10 mouse cellular contexts compared by ENCODE assay signal in genomic region chr1:152287566-152288490, GRCm38 (mm10).
DNase-seq lines count a peak whose midpoint lies in the region; ATAC-seq lines count a peak whose summit lies in the region.
"Had no signal": no experiment of that assay in that cellular context is flagged by ENCODE, and none has a peak within 500 bp of the region (broad histone marks: within the 10 kb centered on the region; RNA-seq: fewer than 3 reads in every experiment).

No protein-coding gene starts in this region.

- no peak overlapping the region for H3K9ac ChIP-seq in neural tube, embryonic 13.5 days
- H3K9ac ChIP-seq: limb, embryonic 15.5 days had no signal

- no peak overlapping the region for H3K4me2 ChIP-seq in neural tube, embryonic 13.5 days
- H3K4me2 ChIP-seq: limb, embryonic 15.5 days had no signal

- H3K9me3 ChIP-seq in neural tube, embryonic 13.5 days = no peaks in the 10 kb centered on the region
- H3K9me3 ChIP-seq: limb, embryonic 15.5 days had no signal

- 66% methylated on average over 15 of the region's 15 CpGs for WGBS in neural tube, embryonic 13.5 days

- H3K27me3 ChIP-seq in neural tube, embryonic 13.5 days = no peaks in the 10 kb centered on the region
- H3K27me3 ChIP-seq: limb, embryonic 15.5 days had no signal

- H3K4me3 ChIP-seq in neural tube, embryonic 13.5 days = no peak overlapping the region
- H3K4me3 ChIP-seq: limb, embryonic 15.5 days had no signal

- H3K27ac ChIP-seq in neural tube, embryonic 13.5 days (replicated peaks) = peak overlapping the region; percentile 38
- H3K27ac ChIP-seq: limb, embryonic 15.5 days had no signal

- H3K4me1 ChIP-seq in neural tube, embryonic 13.5 days (replicated peaks) = peaks cover 51% of the 10 kb centered on the region

- intact Hi-C loops in left cerebral cortex, postnatal 4 days (cut with DNase I) = no loop called here

- peak; percentile 19 for DNase-seq in adrenal gland, adult 2 months
- DNase-seq in adrenal gland, postnatal 25 days = no peak
- no peak for DNase-seq in neural tube, embryonic 10.5 days (ENCODE audit: extremely low spot score, low spot score)
- peak; percentile 22 for DNase-seq in thymus, postnatal 14 days
- no peak for DNase-seq in left cerebral cortex, postnatal 4 days
- DNase-seq in layer of hippocampus, adult 11-12 months (ENCODE audit: low spot score) = no peak
- DNase-seq: heart, postnatal 4 days had no signal

- ATAC-seq in neural tube, embryonic 13.5 days (ENCODE audit: low read depth) = no peak
- peak; percentile 80 for ATAC-seq in inflammation-experienced regulatory T-cells, adult 6 months

- H3K36me3 ChIP-seq in neural tube, embryonic 13.5 days = no peaks in the 10 kb centered on the region
- H3K36me3 ChIP-seq: limb, embryonic 15.5 days had no signal

Comparison
In these comparisons a context has a peak if more than half of its experiments do, and no peak if none do; other contexts are left out.
1. DNase-seq: peak in adrenal gland, adult 2 months (single experiment) and thymus, postnatal 14 days (single experiment); none in adrenal gland, postnatal 25 days (single experiment), neural tube, embryonic 10.5 days (single experiment), left cerebral cortex, postnatal 4 days (single experiment) and layer of hippocampus, adult 11-12 months (single experiment).